Mouse (Mus musculus): ENCODE measurements around the gene Npw. TPM values are rescaled to one million over a fixed set of nuclear protein-coding genes. Genes with fewer than 3 reads are reported as not detected.

Npw gene
- total RNA-seq, 2 experiments from 2014 or later: 1.2 TPM; not detected in 1

- DNase-seq (ENCODE audit: low spot score in 2 of 2): peak in 1 of 2 experiments; percentile 53
Observed at GRCm38 (mm10) chr17:24644875-24645721, 13.2 kb downstream of the Npw start.

GRCm38 (mm10) chr17:24644030-24644715, 14.1 kb downstream of the Npw start:
- no peak for DNase-seq (ENCODE audit: low spot score in 2 of 2)
- intact Hi-C loops (cut with DNase I): no loop called here

More at GRCm38 (mm10) chr17:24644875-24645721, 13.2 kb downstream of the Npw start:
- intact Hi-C loops (cut with DNase I): no loop called here

DNA sequence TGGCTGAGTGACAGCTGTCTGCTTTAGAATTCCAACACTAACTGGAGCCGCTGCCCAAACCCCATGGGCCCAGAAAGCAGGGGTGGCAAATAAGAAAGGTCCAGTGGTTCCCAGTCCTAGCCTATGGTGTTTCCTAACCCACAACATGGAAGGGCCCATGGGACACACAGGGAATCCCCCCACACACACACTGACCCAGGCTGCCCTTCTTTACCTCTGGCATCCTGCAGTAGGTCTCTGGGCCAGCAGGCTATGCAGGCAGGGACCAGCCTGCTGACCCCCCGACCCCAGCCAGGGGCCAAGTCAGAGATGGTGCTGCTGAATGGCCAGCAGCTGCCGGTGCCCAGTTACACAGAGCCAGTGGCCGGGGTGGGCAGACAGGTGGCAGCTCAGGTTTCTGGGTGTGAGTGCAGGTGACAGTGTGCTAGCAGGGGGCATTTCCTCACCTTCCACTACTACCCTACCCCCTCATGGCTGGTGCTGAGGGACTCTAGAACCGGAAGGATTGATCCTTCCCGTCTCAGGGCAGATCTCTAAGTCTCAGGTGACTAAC, 15.4 kb downstream of the Npw start:
- DNase-seq (ENCODE audit: low spot score in 2 of 2): no peak
- intact Hi-C loops (cut with DNase I): no loop called here

DNA sequence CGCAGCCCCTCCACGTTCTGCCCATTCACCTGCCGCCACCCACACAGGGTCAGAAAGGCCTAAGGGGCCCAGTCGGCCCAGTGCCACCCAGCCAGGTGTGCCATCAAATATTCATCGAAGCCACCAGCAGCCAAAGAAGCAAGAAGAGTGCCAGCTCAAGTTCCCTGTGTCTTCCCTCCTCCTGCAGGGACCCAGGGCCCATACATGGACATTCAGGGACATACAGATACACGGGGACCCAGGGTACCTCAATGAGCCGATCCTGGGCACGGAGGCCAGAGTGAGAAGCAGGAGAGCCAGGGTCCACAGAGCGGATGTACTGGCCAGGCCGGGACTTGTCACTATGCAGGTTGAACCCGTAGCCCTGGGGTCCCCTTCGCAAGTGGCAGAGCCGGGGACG, 16.3 kb downstream of the Npw start:
- intact Hi-C loops (cut with DNase I): no loop called here
- DNase-seq (ENCODE audit: low spot score in 2 of 2): no peak

- DNase-seq (ENCODE audit: low spot score in 2 of 2): no peak
- intact Hi-C loops (cut with DNase I): no loop called here
Observed at GRCm38 (mm10) chr17:24640581-24640980, 17.7 kb downstream of the Npw start.

DNA sequence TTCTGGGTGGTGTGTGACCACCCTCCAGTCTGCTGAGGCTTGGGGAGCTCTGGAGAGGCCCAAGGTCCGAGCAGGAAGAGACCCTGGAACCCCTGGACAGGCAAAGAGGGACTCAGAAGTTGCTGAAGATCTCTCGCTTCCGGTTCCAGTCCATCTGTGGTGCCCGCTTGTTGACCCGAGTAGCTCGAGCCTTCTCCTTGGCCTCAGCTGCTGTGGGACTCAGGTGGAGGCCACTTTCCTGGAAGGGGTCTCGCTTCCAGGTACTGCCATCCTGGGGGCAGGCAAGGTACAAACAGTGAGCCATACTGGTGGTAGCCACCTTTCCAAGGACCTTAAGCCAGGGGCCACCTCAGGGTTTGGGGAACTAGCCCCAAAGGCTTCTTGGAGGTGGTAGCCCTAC, 18.1 kb downstream of the Npw start:
- intact Hi-C loops (cut with DNase I): no loop called here
- DNase-seq (ENCODE audit: low spot score in 2 of 2): no peak

GRCm38 (mm10) chr17:24639571-24639988, 18.7 kb downstream of the Npw start:
- intact Hi-C loops (cut with DNase I): no loop called here
- no peak for DNase-seq (ENCODE audit: low spot score in 2 of 2)

DNA sequence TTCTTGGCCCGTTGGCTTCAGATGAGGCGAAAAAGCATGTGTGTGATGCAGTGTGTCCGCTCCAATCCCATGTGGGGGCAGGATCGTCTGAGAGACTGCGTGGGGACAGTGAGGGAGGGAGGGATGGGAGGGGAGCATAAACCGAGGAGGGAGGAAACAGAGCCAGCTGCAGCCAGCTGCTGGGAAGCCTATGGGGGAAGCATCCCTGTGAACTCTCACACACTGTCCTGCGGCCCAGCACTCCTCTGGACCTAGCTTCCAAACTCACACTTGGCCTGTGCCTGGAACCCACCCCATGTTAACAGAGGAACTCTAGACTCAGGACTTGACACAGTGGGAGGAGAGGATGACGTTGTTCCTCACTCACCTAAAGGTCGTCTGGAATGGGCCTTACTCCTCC, 19.4 kb downstream of the Npw start:
- intact Hi-C loops (cut with DNase I): no loop called here
- DNase-seq (ENCODE audit: low spot score in 2 of 2): no peak

DNA sequence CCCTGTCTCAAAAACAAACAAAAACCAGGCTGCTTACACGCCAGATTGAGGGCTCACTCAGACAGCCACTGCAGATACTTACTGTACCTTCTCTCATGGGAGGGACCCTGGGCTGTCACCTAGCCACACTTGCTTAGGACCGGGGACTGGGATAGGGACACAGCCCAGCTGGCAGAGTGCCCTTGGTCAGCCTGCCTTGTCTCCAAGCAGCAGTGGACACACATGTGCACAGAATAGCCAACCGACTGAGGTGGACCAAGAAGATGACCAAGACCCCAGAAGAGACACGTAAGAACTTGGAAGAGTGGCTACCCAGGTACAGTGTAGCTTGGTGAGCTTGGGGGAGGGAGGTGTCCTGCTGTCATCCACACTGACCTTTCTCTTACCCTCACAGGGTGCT, 20.0 kb downstream of the Npw start:
- intact Hi-C loops (cut with DNase I): no loop called here
- DNase-seq (ENCODE audit: low spot score in 2 of 2): no peak

DNA sequence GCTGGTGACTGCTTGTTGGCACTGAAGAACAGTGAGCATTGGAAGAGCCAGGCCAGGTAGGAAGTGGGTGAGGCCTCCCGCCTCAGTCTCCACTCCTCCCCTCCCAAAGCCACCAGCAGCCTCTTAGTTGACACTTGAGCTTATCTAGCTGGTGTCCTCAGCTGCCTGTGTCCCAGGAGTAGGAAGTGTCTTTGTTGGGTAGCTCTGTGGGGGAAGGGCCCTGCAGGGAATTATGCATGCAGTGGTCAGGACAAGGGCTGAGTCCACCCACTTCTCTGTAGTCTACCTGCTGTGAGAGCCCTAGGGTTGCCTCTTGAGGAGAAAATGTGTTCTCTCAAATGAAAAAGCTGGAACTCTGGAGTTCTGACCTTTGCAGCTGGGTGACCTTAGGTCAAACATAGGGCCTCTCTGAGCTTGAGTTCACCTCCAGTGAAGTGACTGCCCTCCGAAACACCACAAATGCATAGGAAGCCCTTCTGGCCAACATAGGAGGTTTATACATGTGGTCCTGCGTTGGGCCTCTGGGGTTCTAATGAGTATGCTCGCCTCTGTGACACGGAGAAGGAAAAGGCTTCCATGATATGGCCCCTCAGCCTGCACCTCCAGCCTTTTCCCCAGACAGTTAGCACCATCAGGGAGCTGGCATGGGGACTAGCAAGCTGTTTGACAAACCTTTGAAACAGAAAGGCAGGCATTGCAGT, 21.3 kb downstream of the Npw start:
- no peak for DNase-seq (ENCODE audit: low spot score in 2 of 2)
- intact Hi-C loops (cut with DNase I): no loop called here

GRCm38 (mm10) chr17:24635694-24636093, 22.6 kb downstream of the Npw start:
- DNase-seq (ENCODE audit: low spot score in 2 of 2): no peak
- intact Hi-C loops (cut with DNase I): no loop called here

GRCm38 (mm10) chr17:24635024-24635423, 23.2 kb downstream of the Npw start:
- intact Hi-C loops (cut with DNase I): no loop called here
- peak in 1 of 2 experiments; percentile 57 for DNase-seq (ENCODE audit: low spot score in 2 of 2)

GRCm38 (mm10) chr17:24633831-24634230, 24.4 kb downstream of the Npw start:
- DNase-seq (ENCODE audit: low spot score in 2 of 2): no peak
- intact Hi-C loops (cut with DNase I): loop anchor here (5.0 kb wide), 1 partner anchor 33 kb away; the partner anchor contains the start of gene Zfp598

DNA sequence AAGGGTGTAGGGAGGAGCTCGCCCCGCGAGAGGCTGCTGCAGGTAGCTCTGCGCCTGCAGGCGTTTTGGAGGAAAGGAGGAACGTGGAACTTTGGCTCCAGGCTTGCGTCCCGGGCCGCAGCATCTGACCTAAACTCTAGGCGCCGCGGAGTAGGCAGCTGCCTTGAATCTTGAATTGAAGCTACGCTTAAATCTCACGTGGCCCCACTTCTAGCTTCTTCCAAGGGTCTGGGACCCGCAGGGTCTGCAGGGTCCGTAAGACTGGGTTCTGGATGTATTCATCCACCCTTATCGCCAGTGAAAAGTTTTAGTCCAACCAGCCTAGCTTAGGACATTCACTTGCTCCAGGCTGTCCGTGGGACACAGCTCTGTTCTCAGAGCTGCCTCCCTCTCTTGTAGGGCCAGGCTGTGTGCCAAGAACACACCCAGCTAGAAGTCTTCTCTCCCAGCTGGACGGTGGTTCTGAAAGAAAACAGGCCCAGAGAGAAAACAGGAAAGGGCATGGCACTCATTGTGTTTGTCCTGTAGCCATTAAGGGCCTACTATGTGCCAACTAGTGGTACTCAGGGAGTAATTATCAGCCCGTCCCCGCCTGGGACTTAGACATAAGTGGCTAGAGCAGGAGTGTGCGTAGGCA, 25.3 kb downstream of the Npw start:
- peak in 1 of 2 experiments; percentile 32 for DNase-seq (ENCODE audit: low spot score in 2 of 2)
- intact Hi-C loops (cut with DNase I): loop anchor here (5.0 kb wide), 1 partner anchor 34 kb away; the partner anchor contains the start of gene Zfp598

GRCm38 (mm10) chr17:24632167-24632812, 26.0 kb downstream of the Npw start, which contains the start of the genes Tsc2 and Nthl1:
Gene Tsc2, minus strand, starts transcription at chr17:24632630.
Gene Nthl1, plus strand, starts transcription at chr17:24632680.
- peak; percentile 84 to 86 for DNase-seq (ENCODE audit: low spot score in 2 of 2)
- intact Hi-C loops (cut with DNase I): loop anchor here (5.0 kb wide), 1 partner anchor 35 kb away; the partner anchor contains the start of gene Zfp598

DNA sequence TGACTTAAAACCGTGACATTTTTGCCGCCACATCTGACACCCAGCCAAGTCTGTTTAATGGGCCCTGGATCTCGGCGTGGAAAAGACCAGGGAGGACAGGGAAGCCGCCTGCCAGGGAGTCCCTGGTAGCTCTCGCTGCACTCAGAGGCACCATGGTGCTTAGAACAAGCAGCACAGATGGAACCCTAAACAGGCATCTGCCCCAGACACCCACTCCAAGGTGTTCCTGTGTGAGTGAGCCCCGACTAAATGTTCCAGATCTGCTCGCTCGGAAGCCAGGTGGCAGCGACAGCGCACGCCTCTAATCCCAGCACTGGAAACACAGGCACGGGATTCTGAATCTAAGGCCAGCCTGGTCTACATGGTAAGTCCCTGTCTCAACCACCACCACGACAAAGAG, 28.2 kb downstream of the Npw start:
- intact Hi-C loops (cut with DNase I): loop anchor here (5.0 kb wide), 1 partner anchor 37 kb away; the partner anchor contains the start of gene Zfp598

DNA sequence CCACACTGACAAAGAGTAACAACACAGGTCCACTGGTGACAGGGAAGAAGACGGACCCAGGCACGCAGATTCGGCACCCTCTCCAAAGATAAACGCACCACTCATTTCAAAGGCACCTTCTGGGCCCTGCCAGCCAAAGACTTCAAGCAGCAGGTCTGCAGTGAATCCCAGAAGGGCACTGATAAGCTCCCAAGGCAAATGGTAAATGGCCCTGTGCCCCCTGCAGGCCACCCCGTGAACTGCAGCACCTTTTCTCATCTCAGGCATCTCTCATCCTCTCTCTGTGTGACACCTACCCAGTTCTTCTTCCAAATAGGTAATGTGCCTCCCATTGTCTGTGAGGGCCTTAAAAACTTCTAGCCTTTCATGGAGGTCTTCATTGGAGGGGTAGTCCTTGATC, 29.6 kb downstream of the Npw start:
- intact Hi-C loops (cut with DNase I): no loop called here
- peak; percentile 57 to 76 for DNase-seq (ENCODE audit: low spot score in 2 of 2)

More for the DNA sequence above, 28.2 kb downstream of the Npw start:
- peak; percentile 34 to 63 for DNase-seq (ENCODE audit: low spot score in 2 of 2)

DNA sequence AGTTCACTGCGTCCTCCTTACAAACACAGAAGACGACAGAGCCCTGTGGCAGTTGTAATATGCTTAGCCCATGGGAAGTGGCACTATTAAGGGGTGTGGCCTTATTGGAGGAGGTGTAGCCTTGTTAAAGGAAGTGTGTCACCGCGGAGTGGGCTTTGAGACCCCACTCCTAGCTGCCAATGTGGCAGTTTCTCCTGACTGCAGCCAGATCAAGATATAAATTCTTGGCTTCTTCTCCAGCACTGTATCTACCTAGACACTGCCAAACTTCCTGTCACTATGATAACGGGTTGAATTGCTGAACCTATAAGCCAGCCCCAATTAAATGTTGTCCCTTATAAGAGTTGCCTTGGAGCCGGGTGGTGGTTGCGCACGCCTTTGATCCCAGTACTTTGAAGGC, 32.8 kb downstream of the Npw start:
- intact Hi-C loops (cut with DNase I): no loop called here
- DNase-seq (ENCODE audit: low spot score in 2 of 2): no peak

All from left cerebral cortex, postnatal 25 days (tissue).